Mouse (Mus musculus) myocyte (in vitro differentiated cells): Measurements from ENCODE around the gene Gm20388.

Source experiments
- E2F4 ChIP-seq: IDR thresholded peaks from one replicate; pipeline ENCODE4 v1.6.1; 2011; ENCODE audit warnings: mild to moderate bottlenecking, control low read depth, moderate library complexity; ENCODE audit not compliant: insufficient read depth
- MAX ChIP-seq: IDR thresholded peaks from one replicate; pipeline ENCODE4 v1.6.1; 2011; ENCODE audit warnings: low read depth, mild to moderate bottlenecking, control low read depth
- MYOD1 ChIP-seq, 3 experiments: IDR thresholded peaks; one replicate each; pipeline ENCODE4 v1.6.1; 2011; ENCODE audit warnings: control low read depth in 2 of 3, low read depth in 2 of 3, mild to moderate bottlenecking in 2 of 3, moderate library complexity in 1 of 3; ENCODE audit not compliant: insufficient read length in 2 of 3, control insufficient read depth in 1 of 3
- POLR2A ChIP-seq: IDR thresholded peaks from one replicate; pipeline ENCODE4 v1.6.1; 2011; ENCODE audit warnings: low read depth, mild to moderate bottlenecking, control low read depth, moderate library complexity; ENCODE audit not compliant: insufficient read length
- USF1 ChIP-seq: IDR thresholded peaks from one replicate; pipeline ENCODE4 v1.6.1; 2011; ENCODE audit warnings: low read depth, mild to moderate bottlenecking, control low read depth, moderate library complexity

- TF ChIP-seq POLR2A (no peak), MYOD1 (IDR thresholded peaks at IDR 0.05; ENCODE audit: control insufficient read depth in 1 of 3, insufficient read length in 2 of 3, low read depth in 2 of 3) (no peak), USF1 (no peak), MAX (no peak), E2F4 (no peak)
These were observed 353.2 kb downstream of the Gm20388 start for GRCm38 (mm10) chr8:120263879-120264278.
